Mouse (Mus musculus) embryonic fibroblast, embryonic 13.5 days (primary cell): ENCODE data around the gene Itga8.

Experiments used
- CTCF ChIP-seq: IDR thresholded peaks from 2 replicates; pipeline ENCODE4 v1.5.1; 2011; ENCODE audit warnings: mild to moderate bottlenecking, control low read depth, low read length, moderate library complexity, borderline replicate concordance; ENCODE audit not compliant: insufficient read depth
- POLR2A ChIP-seq: IDR thresholded peaks from 2 replicates; pipeline ENCODE4 v1.6.1; 2011; ENCODE audit warnings: low read depth, mild to moderate bottlenecking, control low read depth, low read length, moderate library complexity

GRCm38 (mm10) chr2:12235345-12235744, 66.4 kb downstream of the Itga8 start:
- TF ChIP-seq POLR2A (no peak), CTCF (no peak)
